Mouse (Mus musculus) mesoderm, embryonic 11.5 days (tissue): ENCODE measurements around the gene Cd8b1.
A peak's percentile ranks its signal among the peaks of the same experiment; 100 is the strongest.
"Not testable (repeated sequence)": the region's sequence is repeated elsewhere in the genome, so short reads cannot be mapped to it uniquely, and the experiment has no call there.

Experiments
- DNase-seq: peaks from one replicate; pipeline ENCODE4 v3.0.0-alpha.2; 2012; ENCODE audit warnings: low read depth, low spot score

Cd8b1 gene

DNA sequence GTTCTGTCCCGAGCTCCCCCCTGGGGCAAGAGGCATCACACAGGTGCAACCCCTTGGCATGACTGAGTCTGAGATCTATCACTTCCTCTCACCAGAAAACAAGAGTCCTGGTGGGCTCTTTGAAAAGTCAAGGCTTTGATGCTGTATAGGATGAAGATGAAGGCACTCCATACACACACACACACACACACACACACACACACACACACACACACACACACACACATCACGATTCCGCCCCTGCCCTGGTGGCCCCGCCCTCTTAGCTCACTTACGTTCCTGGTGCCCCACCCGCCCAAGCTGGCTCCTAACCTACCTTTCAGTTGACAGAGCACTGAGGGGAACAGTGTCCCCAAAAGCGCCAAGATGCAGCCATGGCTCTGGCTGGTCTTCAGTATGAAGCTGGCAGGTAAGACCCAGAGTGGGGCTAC is at the start of gene Cd8b1:
Gene Cd8b1 (plus strand): TSS at position 298 of the 431 bp plus-strand sequence.
- no peak for DNase-seq

DNA sequence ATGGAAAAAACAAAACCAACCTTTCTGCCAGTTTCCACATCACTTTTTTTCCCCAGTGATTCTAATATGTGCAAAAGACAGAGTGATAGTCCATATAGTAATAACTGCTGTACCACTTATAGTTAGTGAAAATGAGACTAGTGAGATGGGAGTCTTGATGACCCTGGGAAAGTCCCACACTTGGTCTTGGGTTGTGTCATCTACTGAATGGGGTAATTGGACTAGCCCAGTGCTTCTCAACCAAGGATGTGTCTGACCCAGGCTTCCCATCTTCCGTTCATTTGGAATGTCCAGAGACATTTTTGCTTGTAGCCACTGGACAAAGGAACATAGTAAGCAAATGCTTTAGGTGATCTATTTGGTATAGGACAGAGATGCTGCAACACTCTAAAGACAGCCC is 48.9 kb upstream of the Cd8b1 start:
- no peak for DNase-seq

DNA sequence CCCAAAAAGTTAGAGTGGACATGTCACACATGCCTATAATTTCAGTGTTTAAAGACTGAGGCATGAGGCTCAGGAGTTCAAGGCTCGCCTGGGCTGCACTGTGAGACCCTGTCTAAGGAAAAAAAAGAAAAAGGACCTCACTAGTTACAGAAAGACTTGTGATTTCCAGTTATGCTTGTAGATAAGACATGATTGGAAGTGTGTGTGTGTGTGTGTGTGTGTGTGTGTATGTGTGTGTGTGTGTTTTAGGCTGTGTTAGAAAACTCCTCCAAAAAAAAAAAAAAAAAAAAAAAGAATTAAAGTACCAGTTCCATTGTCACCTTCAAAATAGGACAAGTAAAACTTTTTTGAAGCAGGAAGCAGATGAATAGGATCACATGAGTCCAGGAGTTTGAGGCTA is 48.0 kb upstream of the Cd8b1 start:
- no peak for DNase-seq

DNA sequence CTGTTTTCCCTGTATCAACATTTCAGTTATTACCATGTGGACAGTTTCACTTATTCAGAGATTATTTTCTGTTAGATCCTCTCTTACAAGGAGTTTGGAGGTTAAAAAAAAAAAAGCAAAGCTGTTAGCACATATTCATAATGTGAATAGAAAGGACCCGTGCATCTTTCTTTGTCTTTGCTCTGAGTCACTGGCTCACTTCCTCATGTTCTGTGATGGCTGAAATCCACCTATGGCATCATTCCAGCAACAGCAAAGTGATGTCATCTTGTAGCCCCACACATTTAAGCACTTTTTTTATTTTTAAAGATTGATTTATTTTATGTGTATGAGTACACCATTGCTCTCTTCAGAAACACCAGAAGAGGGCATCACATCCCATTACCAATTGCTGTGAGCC is 43.2 kb upstream of the Cd8b1 start:
- no peak for DNase-seq

DNA sequence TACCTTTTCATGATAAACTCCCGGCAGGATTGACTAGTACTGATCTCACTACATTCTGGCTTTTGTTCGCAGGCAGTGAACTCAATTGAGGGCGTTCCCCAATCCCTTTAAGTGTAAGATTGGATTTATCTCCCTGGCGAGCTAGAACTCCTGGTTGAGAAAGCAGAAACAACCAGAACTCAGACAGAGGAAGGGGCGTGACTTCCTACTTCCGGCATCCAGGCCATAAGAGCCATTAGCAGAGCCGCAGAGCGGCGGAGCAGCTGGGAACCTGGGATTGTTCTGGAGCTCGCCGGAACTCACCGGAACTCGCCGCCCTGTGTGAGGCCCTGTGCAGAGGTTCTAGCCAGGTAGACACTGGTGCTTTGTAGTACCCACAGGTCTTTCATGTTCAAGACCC is 29.1 kb upstream of the Cd8b1 start:
- no peak for DNase-seq

DNA sequence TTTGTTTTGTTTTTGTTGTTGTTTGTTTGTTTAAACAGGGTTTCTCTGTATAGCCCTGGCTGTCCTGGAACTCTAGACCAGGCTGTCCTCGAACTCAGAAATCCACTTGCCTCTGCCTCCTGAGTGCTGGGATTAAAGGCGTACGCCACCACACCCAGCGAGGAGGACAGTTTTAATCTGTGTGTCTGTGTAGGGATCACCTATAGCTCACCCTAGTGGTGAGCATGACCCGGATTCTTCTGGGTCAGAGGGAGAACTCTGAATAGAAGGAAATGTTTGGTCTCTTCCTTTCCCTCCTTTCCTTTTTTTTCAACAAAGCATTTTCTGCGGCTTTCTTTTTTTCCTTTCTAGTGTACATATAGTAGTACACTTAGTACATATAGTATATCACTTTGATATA is 27.3 kb upstream of the Cd8b1 start:
- no peak for DNase-seq

DNA sequence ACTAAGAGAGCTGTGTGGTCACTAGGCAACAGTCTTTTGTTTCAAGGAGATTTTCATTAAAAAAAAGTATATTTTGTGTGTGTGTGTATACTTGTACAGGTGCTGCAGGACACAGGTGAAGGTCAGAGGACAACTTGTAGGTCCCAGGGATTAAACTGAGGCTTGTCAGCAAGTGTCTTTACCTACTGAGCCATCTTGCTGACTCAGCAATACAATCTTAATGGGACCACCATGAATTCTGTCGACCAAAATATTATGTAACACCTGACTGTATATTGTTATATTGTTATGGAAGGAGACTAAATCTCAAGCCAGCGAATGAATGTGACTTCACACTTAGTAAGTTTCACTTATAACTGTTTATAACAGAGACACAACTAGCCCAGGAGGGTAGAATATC is 24.5 kb upstream of the Cd8b1 start:
- no peak for DNase-seq

DNA sequence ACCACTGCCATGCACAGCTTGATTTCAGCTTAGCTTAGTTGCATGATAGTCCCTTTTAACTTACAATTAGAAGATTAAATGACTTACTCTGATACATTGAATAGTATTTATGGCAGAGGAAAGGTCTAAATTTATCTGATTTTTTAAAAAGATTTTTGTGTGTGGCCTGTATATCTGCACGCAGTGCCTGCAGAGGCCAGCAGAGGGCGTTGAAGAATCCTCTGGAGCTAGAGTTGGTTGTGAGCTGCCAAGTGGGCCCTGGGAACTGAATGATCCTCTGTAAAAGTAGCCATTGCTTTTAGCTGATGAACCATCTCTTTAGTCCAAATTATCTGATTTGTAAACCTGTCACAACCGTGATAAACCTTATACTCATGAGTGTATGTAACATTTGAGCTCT is 23.8 kb upstream of the Cd8b1 start:
- DNase-seq: peak; percentile 41

DNA sequence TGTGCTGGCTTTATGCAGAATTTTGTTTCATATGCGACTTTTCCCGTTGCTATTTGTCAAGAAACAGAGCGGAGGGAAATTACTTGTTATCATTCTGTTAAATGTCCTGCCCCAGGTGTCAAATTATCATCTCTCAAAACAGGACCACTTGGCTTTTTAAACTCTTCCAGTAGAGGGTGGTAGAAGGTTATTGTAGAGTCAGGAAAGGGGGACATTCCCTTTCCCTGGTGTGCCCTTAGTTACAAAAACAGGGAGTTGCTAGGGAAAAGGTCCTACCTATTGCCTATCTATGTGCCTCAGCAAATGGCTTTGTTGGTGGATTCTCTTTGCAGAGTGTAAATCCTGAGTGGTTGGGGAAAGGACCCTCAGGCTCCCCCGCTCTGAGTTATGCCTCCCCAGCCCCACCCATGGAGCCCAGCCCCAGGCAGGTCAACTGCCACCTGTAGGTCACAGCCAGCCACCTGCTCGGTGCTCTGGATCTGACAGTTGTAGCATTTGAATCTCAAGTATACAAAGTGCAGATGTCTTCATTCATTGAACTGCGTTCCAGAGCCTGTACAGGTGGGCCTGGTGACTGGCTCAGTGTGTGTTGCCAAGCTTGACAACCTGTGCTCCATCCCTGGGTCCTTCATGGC is 20.4 kb upstream of the Cd8b1 start:
- no peak for DNase-seq

DNA sequence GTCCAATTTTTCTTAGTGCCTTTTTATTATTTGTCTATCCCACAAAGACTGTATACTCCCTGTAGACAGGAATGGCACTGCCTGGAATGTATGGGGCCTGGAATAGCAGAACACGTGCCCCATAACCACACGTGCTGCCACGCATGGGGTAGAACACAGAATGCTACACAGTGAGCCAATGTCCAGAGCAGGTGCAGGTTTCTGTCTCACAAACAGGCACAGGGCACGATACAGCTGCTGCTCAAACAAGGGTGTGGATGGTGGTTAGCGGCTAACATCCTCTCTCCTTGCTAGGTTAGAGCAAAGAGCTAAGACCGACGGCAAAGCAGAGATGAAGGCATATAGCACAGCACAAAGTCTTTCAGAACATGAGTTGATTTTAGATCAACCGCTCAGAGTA is 15.1 kb upstream of the Cd8b1 start:
- DNase-seq: no peak

DNA sequence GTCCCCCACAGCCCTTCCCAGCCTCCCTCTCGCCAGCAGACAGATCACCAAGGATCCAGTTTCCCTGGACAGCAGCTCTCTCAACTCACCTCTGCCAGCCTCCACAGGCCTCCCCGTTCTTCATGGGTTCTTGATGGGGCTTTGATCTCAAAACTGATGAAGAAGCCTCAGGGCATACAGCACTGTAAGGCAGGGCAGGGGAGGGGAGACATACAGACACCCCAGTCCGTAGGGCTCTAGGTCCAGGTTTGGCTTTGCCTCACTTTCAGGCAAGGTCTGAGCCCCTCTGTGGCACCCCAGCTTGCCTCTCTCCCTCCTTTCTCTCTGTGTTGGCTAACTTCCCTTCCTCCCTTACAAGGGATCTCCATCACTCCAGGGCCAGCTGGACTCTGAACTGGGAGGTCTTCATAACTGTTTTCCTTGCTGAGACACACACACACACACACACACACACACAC is 733 bp upstream of the Cd8b1 start, which contains the start of gene Smyd1:
Gene Smyd1 (minus strand): TSS at position 408 of the 458 bp plus-strand sequence.
- DNase-seq: no peak

DNA sequence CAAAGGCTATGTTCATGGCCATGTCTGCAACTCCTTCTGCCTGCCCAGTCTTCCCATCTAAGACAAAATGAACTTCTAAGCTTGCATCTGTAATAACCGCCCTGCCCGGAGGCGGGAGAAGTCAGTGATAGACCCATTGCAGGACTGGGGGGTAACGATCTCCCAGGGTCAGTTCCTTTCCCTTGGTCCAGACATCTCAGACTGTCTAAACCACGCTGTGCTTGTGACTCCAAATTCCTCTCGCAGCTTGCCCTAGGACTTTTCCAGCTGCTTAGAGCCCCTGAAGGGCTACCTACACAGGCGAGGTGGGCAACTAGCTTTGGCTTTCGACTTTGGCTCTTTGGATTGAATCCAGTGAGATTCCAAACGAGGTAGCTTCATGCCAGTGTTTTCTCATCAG is 2.2 kb downstream of the Cd8b1 start:
- no peak for DNase-seq

DNA sequence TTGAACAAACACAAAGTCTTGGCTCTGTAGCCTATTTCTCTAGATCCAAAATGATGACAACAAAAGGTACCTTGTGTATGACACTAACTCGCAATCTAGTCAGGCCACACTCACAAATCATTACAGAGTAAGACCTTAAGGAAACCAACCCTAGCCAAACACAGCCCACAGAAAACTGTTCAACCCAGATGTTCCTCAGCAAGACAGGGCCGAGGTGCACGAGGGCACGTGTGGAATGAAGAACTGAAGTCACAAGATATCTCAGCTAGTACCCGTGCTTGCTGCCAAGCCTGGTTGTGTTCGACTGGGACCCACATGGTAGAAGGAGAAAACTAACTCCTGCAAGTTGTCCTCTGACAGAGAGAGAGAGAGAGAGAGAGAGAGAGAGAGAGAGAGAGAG is 7.3 kb downstream of the Cd8b1 start:
- no peak for DNase-seq

DNA sequence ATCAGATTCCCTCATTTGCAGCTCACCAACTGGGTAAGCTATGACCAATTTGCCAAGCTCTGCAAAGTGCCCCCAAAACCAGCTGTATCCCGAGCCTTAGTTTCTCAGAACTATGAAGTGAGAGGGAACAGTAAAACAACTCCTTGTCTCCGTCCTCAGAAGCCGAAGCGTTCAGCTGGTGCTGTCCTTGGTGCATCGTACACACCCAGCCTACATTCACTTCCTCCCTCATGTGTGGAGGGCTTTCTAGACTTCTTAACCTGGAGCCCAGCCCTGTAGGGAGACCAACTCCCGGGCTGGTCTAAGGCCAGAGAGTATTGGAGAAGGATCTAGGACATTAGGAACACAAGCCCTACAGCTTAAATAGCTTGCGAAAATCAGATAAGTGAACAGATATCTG is 7.9 kb downstream of the Cd8b1 start:
- no peak for DNase-seq

DNA sequence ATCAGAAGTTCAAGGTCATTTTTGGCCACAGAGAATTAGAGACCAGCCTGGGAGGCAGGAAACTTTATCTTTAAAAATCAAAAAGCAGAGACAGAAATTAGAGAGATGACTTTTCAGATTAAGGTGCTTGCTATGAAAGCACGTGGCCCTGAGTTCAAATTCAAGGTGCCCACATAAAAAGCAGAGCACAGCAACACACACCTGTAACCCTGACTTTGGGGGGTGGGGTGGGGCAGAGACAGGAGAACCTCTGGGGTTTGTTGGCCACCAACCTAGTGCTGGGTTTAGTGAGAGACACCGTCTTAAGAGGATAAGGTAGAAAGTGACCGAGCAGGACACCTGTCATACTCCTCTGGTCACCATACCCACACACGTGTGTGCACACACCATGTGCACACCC is 8.9 kb downstream of the Cd8b1 start:
- DNase-seq: not testable (repeated sequence)

DNA sequence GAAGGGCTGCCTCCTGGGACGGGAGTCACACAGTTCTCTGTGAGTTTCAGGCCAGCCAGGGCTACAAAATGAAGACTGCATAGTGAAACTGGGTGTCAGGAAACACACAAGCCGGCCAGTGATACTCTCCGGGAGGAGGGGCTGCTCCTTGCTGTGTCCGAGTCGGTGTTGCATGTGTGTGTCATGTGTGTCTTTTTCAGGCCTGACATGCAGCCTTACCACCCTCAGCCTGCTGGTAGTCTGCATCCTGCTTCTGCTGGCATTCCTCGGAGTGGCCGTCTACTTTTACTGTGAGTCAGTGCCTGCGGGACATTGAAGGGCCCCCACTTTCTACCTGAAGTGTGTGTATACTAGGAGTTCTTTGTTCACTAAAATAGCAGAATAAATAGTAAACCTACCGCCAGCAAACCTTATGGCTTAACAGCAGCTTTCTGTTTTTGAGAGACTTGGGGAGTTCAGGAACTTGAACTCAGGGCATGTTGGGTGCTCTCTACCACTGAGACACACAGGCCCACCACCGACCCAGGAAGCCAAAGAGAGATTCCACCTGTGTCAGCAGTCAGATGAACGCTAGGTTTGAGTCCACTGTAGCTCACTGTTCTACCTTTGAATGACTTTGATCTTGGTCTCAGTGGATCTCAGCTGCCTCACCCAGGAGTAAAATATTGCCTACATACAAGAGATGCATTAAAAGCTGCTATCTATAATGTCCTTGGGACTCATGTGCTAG is 9.8 kb downstream of the Cd8b1 start:
- DNase-seq: no peak

DNA sequence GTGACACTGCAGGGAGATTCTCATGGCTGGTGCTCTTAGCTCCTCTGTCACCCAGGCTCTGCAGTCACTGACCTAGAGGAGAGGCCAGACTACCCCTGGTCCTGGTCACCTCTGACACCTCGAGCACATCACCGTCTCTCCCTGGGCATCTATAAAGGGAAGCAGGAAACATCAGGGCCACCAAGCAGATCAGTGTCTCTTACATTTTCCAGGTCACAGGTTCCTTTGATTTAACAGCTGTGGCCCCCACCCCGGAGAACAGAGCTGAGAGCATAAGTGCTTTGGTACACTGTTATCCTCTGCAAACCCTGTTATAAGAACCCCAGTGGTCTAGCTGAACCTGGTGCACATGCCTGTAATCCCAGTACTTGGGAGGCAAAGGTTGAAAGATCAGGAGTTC is 10.4 kb downstream of the Cd8b1 start:
- no peak for DNase-seq

DNA sequence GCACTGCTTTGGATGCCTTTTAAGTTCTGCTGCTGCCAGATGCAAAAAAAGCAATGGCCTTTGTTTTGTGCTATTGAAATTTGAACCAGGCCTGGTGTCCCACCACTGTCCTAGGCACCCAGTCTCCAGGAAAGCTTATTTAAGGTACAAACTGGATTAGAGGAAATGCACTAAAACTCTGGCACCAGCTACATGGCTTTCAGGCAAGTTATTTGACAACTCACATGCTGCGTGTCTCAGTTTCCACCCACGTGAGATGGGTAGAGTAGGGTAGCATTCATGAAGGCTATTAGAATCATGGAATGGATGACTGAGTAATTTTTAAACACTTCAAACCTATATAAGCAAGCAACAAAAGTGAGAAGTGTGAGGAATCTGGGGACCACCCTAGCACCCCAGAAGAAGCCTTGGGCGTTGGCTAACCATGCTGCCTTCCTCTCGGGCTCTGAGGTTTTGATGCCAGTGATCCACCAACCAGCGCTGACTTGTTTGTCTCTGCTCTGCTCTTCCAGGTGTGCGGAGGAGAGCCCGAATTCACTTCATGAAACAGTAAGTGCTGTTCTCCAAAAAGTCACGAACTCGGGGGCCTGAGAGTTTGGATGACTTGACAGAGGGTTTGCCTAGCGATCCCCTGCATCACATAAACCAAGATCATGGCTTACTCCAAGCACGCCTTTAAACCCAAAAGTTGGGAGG is 11.1 kb downstream of the Cd8b1 start:
- no peak for DNase-seq

DNA sequence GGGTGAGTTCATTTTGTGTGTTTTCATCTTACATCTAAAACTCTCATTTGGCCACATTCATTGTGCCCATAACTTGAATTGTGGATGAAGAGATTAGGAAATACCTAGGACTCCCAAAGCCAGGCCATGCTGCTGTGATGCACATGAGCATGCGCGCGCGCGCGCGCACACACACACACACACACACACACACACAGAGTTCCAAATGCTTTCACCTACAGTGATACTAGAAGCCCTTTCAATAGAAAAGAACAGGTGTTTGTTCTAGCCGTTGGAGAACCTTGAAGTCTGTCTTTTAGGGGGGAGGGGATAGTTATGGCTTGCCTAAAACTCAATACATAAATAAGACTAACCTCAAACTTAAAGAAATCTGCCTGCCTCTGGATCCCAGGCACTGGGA is 15.1 kb downstream of the Cd8b1 start:
- DNase-seq: no peak

DNA sequence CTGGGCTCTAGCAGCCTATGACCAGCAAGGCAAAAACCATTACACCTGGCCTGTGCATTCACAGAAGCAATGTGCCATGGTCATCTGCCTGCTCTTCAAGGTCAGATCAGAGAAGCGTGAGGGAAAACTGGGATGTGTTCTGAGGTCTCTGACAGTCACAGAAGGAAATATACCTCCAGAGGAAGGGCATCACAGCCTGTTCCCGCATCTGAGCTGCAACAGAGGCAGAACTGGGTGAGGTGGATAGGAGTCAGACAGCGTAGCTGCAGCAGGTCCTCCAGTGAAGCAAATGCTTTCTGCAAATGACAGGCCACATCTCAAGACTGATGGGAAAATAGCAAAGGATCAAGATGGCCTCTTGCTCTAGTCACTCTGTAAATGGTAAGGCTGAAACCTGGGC is 16.4 kb downstream of the Cd8b1 start:
- no peak for DNase-seq

DNA sequence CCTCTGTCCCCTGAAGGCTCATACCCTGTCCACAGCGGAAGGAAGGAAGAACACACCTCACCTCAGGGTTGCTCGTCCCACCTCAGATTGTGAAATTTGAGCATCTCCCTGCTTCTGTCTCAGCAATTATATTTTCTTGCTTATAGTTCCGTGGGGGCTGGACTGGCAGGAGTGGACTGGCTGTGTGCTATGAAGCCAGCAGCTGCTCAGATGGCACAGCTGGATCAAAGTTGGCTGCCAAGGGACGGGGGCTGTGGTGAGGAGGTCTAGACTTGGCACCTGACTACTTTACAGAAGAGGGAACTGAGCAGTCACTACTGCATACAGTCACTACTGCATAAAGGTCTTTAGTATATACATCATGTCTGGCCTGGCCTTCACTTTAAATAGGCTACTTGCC is 16.8 kb downstream of the Cd8b1 start:
- no peak for DNase-seq

DNA sequence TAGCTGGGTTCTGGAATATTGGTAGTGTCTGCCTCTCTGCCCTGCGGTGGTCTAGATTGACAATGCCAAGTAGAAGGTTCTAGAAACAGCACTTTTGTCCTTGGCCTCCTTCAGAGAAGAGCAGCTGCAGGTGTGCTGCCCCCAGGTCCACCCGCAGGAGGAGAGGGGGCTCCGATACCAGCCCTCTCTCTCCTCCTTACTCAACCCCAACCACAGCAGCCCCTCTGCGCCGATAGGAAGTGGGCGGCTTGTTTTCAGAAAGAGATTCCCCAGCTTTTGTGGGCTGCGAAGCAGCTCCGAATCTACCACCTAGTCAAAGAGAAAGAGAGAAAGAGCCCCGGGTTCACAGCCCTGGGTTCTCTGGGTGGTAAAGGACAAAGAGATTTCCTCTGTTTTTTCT is 18.6 kb downstream of the Cd8b1 start:
- no peak for DNase-seq

DNA sequence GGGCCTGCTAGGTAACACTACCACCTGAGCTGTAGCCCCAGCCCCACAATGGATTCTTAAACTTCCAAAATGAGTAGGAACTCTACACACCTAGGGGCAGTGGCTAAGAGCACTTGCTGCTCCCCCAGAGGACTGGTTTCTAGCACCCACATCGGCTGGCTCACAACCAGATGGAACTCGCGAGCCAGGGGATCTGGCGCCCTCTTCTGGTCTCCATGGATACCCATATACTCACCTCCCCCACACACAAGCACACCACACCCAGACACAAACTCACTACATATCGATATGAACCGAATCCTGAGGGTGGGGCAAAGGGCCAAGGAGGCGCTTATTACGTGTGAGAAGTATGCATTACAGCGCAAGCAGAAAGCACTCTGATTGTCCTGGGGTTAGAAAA is 25.4 kb downstream of the Cd8b1 start:
- DNase-seq: no peak
